Mouse (Mus musculus): ENCODE results near the gene Coq9.

Coq9 gene

DNA sequence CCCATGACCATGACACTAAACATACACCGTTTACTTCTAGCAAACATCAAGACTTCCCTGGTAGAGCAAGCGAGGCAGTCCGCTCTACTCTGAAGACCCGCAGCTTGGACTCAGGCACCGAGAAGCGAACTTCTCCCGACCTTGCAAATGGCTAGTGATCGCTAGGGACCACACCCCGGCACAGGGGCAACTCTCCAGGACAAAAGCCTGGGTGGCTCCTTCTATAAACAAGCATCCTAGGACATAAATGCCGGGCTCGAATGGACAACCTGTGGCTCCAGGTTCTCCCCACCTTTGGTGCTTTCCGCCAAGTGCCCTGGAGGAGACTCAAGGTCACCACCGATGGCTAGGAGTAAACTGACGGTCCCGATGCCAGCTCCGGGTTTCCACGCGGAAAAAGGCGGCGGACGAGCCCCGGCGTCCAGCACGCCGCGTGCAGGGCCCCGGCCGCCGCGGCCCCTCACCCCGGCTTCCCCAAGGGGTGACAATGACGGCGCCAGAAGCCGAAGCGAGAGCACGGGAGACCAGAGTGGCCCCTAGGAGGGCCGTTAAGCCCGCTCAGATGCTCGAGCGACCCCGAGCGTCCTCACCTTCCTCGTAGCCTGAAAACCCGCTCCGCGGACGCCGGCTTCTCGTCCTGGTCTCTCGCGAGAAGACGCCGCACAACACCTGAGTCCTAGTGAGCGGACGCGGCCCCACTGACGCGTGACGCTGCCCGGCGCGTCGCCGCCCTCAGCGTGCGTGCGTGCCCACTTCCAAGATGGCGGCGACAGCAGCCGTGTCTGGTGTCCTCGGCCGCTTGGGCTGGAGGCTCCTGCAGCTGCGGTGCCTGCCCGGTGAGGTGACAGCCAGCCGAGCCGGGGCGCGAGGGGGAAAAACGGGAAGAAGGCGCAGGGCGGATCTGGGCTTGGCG is at the start of gene Coq9, which contains the start of gene Ciapin1:
TSS of gene Coq9 (plus strand) at position 660 of the 913 bp plus-strand sequence.
TSS of gene Ciapin1 (minus strand) at position 697 of the 913 bp plus-strand sequence.
- in situ Hi-C loops (cut with MboI; ENCODE audit: unreplicated experiment in 2 of 2): no loop called here

DNA sequence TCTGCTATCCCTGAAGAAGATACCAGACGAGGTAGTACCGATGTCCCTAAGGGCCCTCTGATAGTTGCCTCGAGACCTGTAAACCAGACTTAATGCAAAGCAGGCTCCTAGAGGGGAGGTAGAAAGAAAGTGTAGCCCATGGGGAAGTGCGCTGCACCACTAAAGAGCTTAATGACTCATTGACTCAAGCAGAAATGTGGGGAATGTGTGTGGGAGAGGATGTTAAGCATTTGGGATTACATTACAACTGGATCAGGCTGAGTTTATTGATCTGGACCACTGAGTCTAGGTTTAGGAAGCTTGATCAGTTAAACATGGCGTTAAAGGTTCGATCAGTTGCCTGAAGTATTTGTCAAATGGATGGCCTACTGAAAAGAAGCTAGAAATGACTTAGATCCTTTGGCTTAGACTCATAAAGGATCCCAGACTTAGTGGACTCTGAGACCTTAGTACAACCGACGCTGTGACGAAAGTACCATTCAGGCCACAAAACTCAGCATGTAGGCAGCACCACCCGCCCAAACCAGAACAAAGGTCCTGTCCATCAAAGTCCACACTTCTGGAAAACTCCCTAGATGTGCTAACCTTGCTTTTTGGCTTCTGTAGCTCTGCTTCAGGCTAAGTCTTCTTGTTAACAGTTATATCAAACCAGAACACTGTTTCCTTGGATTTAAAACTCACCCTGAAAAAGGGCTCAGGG is 48.7 kb upstream of the Coq9 start:
- in situ Hi-C loops (cut with MboI; ENCODE audit: unreplicated experiment in 2 of 2): no loop called here

DNA sequence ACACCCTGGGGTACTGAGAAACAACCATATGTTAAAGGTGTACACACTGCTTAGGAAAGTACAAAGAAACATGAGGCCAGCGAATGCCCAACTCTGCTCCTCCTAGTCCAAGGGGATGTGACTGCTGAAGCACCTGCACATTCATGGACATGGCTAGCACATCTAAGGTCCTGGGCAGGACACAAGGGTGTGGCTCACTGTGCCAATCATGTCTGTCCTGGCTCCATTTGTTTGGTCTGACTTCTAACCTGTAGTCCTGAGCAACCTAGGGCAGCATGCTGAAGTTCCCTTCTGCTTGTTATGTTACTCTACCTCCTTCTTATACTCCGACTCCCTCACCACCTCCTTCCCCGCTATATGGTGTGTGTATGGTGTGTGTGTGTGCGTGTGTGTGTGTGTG is 43.8 kb upstream of the Coq9 start:
- in situ Hi-C loops (cut with MboI; ENCODE audit: unreplicated experiment in 2 of 2): loop anchor here in 1 of 2 experiments (5.0 kb wide), 1 partner anchor 47 kb away; the partner anchor contains the start of gene Ccl22

DNA sequence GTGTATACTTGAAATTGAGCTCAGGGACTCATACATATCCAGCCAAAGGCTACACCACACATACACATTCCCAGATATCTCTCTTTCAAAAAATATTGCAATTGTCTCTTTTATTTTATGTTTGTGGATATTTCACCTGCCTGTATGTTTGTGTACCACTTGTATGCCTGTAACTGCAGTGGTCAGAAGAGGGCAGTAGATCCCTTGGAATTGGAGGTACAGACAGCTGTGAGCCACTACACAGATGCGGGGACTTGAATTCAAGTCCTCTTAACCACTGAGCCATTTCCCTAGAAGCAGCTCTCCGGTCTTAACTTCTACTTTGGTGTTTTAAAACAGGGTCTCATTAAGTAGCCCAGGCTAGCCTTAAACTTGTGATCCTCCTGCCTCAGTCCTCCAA is 43.3 kb upstream of the Coq9 start:
- in situ Hi-C loops (cut with MboI; ENCODE audit: unreplicated experiment in 2 of 2): loop anchor here in 1 of 2 experiments (5.0 kb wide), 1 partner anchor 47 kb away; the partner anchor contains the start of gene Ccl22

DNA sequence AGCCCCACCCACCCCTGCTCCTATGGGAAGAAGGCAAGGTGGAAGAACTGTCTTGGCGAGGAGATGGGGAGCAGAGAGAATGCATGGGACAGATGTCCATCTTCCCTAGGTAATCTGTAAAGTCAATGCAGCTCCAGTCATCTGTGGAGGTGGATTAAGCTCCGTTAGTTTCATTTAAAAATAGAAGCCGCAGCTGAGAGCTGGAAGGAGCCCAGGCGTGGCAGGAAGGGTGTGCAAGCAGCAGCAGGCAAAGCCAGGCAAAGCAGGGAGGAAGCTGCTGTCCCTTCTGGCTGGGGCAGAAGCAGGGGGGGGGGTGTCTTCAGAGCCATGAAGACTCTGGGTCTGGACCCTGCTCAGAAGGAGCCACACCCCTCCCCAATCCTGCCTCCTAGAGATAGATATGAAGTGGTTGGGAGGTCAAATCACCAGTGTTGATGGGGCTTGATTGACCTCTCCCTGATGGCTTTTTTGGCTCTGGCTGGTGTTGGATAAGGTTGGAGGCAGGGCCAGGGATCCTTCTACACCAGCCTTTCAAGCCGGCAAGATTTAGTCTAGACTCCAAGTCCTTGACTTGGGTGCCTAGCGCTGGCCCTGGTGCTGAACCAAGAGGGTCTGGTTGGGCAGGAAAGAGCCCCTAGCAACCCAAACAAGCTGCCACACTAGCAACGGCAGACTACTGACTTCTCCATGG is 37.7 kb upstream of the Coq9 start:
- in situ Hi-C loops (cut with MboI; ENCODE audit: unreplicated experiment in 2 of 2): loop anchor here (10.0 to 25.0 kb wide), 2 partner anchors 476 to 488 kb away; partner anchors contain the start of gene Slc12a3 (in 1 of the 2)

DNA sequence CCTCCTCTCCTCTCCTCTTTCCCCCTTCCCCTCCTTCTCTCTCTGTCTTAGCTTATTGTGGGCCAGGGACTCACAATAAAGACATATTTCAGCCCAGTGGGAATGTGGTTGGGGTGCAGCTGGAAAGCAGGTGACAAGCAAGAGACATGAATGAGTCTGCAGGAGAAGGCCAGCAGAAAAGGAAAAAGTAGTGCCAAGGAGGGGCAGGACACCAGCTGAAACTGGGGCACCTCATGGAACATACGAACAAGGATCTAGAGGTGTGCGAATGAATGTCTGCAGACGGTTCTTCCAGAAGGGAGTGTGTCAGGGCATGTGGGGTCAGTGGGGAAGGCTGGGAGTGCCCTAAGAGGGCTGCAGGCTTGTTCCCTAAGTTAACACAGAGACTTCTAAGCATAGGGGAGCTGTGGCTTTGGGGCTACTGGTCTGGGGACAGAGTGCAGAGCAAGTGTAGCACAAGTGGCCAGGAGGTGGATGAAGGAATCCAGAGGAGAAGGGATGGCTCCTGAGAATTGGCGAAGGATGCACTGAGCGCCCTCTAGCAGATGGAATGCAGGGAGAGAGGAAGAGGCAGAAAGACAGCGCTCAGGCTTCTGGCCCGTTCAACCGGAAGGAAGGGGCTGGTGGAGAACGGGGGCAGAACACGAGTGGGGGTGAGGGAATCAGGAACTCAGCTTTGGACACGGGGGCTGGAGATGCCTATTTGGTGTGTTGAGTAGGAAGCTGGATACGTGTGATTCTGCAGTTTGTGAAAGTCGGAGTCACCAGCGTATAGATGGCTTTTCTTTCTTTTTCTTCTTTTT is 36.6 kb upstream of the Coq9 start:
- in situ Hi-C loops (cut with MboI; ENCODE audit: unreplicated experiment in 2 of 2): loop anchor here (10.0 to 25.0 kb wide), 2 partner anchors 477 to 489 kb away; partner anchors contain the start of gene Slc12a3 (in 1 of the 2)

DNA sequence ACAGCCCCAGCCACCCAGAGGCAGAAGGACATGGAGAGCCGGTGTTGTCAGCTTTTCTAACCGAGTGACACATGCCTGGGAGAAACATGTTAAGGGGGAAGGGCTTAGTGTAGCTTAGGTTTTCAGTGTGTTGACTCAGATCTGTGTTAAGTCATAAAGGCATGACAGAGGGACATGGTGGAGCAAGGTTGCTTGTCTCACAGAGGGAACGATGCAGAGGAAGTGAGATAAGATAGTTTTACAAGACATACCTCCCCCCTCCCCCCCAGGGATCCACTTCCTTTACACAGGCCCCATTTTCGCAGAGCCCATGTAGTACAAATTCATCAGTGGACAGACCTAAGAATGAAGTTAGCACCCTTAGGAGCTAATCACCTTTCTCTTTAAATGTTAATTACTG is 35.7 kb upstream of the Coq9 start:
- in situ Hi-C loops (cut with MboI; ENCODE audit: unreplicated experiment in 2 of 2): loop anchor here (10.0 to 25.0 kb wide), 2 partner anchors 478 to 490 kb away; partner anchors contain the start of gene Slc12a3 (in 1 of the 2)

DNA sequence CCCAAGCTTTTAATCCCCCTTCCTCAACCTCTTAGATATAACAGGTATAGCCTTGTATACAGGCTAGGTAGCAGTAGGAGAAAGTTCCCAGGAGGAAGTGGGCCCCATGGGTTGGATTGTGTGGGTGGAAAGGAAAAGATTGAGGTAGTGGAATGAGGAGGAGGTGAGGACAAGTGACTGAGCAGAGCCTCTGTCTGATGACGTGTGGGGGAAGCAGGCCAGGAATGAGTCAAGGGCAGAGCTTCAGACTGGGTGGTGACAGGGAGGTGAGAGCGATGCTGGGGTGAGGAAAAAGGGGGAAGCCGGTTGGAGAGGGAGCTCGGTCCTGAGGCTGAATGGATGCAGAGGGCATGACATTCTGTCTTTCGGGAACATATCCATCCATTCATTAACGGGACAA is 34.6 kb upstream of the Coq9 start:
- in situ Hi-C loops (cut with MboI; ENCODE audit: unreplicated experiment in 2 of 2): loop anchor here (10.0 to 25.0 kb wide), 2 partner anchors 479 to 491 kb away; partner anchors contain the start of gene Slc12a3 (in 1 of the 2)

DNA sequence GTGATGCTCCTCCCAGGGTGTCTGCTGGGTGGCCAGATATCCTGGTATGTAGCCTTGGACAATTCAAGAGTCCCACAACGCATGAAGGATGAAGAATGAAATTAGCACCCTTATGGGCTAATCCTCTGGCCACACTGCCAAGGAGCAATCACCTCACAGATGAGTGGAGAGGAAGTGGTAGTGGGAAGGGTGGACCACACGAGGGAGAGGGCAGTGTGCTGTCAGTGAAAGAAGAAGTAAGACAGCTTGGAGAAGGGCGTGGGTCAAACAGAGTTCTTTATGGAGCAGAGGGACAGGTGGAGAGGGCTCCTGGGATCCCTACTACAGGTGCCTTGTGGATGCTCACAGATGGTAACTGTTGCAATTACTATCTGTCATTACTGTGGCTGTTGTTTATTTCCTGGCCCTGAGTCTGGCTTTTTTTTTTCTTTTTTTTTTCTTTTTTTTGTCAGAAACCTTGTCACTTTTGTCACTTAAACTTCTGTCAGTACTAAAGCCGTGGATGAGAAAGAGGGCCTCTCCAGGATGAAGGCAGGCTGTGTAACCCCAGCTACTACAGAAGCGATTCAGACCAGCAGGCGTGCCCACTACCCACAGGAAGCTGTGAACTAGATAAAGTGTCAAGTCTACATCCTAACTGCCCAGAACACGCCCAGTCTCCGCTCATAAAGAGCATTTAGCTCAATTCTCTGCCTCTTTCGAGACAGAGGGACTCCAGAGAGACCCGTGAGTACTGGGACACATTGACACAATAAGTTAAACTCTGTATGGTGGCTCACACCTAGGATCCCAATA is 33.4 kb upstream of the Coq9 start:
- in situ Hi-C loops (cut with MboI; ENCODE audit: unreplicated experiment in 2 of 2): loop anchor here (10.0 to 25.0 kb wide), 2 partner anchors 480 to 492 kb away; partner anchors contain the start of gene Slc12a3 (in 1 of the 2)

DNA sequence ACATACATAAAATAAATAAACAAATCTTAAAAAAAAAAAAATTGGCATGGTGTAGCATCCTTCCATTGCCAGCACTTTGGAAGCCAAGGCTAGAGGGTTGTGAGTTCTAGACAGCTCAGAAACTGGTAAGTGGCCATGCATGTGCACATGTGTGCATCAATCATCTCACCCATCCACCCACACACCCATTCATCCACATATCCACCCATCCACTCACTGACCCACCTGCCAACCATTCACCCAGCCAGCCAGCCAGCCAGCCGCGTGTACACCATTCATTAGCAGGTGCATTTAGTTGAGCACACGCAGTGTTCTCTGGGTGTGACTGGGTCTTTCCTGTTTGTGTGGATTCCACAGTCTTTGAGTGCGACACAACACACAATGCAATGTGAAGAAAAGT is 32.3 kb upstream of the Coq9 start:
- in situ Hi-C loops (cut with MboI; ENCODE audit: unreplicated experiment in 2 of 2): loop anchor here (10.0 to 25.0 kb wide), 2 partner anchors 481 to 494 kb away; partner anchors contain the start of gene Slc12a3 (in 1 of the 2)

DNA sequence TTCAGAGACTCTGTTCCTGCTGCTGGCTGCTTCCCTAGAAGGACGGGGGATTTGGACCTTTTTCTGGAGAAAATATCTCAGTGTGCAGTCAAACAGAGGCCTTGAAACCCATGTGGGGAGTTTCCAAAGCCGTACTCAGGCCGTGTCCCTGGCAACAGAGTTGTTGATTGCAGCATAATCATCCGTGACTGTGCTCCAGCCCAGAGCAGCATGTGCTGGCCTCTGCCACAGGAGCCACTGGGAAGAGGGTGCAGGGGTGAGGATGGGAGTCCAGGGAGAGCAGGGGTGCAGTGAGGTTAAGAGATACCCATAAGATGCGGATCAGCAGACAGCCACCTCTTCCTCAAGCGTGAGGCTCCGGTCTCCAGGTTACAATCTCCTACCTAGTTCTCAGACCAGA is 30.6 kb upstream of the Coq9 start:
- in situ Hi-C loops (cut with MboI; ENCODE audit: unreplicated experiment in 2 of 2): loop anchor here (10.0 to 25.0 kb wide), 2 partner anchors 483 to 495 kb away; partner anchors contain the start of gene Slc12a3 (in 1 of the 2)

DNA sequence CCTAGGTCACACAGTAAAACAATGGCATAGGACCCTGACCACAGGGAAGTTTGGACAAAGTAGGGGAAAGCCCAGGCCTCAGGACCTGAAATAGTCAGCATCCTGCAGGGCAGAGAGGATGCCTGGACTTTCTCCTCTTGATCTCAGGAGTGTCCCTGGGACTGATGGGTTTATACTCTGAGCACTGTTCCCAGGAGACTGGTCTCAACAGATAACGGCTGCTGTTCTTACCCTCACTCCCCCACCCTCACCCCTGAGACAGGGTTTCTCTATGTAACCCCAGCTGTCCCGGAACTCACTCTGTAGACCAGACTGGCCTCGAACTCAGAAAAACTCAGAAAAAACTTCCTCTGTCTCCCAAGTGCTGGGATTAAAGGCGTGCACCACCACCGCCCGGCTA is 29.7 kb upstream of the Coq9 start:
- in situ Hi-C loops (cut with MboI; ENCODE audit: unreplicated experiment in 2 of 2): loop anchor here (10.0 to 25.0 kb wide), 2 partner anchors 484 to 496 kb away; partner anchors contain the start of gene Slc12a3 (in 1 of the 2)

DNA sequence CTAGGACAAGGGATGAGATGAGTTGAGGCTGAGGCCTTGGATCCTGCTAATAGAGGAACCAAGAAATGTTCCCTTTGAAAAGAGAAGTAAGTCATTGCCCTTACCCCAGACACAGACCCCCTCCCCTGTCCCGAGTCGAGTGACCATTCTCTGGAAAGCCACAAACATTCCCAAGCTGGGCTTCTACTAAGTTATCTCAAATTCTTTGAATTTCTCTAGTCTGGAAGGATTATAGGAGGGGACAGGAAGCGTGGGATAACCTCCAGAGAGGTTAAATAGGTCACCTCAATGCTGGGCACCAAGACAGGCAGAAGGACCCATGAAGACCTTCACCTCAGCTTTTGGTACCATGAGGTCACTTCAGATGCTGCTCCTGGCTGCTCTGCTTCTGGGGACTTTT is 28.0 kb upstream of the Coq9 start, which contains the start of gene Ccl17:
TSS of gene Ccl17 (plus strand) at position 301 of the 400 bp plus-strand sequence.
- in situ Hi-C loops (cut with MboI; ENCODE audit: unreplicated experiment in 2 of 2): loop anchor here (5.0 to 25.0 kb wide), 4 partner anchors 103 to 498 kb away; no protein-coding TSS in a partner anchor

DNA sequence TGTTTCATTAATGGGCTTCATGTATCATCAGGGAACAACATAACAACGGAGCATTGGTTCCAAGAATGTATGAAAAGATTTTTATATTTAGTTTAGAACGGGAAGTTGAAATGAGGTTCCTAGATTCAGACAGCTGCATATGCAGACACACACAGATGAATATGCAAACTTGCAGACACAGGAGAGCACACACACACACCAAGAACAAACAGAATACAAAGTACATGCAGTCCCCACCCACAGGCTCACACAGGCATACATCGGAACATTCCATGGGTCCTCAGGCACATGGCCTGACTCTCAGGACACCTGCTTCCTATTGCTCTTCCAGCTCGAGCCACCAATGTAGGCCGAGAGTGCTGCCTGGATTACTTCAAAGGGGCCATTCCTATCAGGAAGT is 27.3 kb upstream of the Coq9 start:
- in situ Hi-C loops (cut with MboI; ENCODE audit: unreplicated experiment in 2 of 2): loop anchor here (5.0 to 25.0 kb wide), 4 partner anchors 104 to 499 kb away; no protein-coding TSS in a partner anchor

DNA sequence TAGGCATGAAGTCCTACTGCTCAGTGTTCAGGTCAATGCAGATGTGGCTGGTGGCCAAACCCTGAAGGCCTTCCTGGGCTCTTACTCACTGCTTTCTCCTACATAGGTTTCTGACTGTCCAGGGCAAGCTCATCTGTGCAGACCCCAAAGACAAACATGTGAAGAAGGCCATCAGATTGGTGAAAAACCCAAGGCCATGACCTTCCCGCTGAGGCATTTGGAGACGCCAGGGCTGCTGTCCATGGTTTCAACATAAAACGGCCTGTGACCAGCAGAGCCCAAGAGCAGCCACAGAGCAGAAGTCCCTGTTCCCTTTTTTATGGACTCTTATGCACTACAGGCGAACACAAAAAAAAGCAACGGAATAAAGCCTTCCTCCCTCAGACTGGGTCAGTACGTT is 26.5 kb upstream of the Coq9 start:
- in situ Hi-C loops (cut with MboI; ENCODE audit: unreplicated experiment in 2 of 2): loop anchor here (5.0 to 25.0 kb wide), 4 partner anchors 104 to 499 kb away; no protein-coding TSS in a partner anchor

DNA sequence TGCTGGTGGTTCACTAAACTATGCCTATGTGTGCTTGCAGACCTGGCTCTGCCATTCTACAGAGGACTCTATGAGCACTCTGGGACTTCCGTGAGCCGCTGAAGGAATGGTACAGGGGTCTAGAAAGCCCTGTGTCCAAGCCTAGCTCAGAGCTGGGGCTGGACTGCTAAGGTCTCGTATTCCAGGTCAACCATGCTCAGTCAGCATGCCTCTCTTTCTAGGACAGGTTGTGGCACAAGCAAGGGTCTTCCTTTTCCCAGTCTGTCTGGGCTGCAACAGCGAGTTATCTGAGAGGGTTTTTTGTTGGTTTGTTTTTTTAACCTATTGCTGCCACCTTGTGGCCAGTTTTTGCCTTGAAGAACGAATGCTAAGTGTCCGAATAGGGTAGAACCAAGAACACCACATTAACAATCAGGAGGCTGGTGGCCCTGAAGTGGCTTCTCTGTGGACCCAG is 25.4 kb upstream of the Coq9 start:
- in situ Hi-C loops (cut with MboI; ENCODE audit: unreplicated experiment in 2 of 2): loop anchor here (5.0 to 25.0 kb wide), 4 partner anchors 105 to 500 kb away; no protein-coding TSS in a partner anchor

DNA sequence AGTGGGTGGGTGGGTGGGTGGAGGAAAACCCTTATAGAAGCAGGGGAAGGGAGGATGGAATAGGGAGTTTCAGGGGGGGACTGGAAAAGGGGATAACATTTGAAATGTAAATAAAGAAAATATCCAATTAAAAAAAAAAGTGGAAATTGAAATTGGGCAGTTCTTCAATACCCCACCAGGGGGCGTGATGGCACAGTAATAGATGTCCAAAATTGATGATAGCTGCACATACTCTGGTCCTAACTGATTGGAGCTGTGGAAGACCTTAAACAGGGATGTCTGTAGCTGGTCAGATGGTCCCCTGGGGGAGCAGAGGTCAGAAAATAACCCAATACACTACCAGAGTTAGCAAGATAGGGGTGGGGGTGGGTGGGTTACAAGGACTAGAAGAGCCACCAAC is 23.6 kb upstream of the Coq9 start:
- in situ Hi-C loops (cut with MboI; ENCODE audit: unreplicated experiment in 2 of 2): loop anchor here (5.0 to 25.0 kb wide), 4 partner anchors 107 to 502 kb away; no protein-coding TSS in a partner anchor

DNA sequence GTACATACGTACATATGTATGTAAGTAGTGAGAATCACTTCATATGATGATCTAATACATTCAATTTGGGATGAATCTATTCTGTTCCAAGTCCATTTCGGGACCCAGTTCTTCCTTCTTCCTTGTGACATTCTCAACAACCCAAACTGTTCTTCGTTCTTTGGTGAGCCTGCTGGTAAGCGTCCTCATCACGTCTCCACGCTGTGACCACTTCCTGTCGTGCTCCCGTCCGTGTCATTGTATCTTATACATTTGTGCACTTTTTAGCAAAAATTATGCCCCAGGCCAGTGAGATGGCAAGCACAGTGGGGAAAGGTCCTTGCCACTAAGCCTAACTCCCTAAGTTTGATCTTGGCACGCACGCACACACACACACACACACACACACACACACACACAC is 20.2 kb upstream of the Coq9 start:
- in situ Hi-C loops (cut with MboI; ENCODE audit: unreplicated experiment in 2 of 2): loop anchor here (5.0 to 25.0 kb wide), 5 partner anchors 89 to 506 kb away; no protein-coding TSS in a partner anchor

Measured in v-Abl transformed pro-B cells (cell line).